Mouse (Mus musculus) kidney, postnatal 0 days (tissue): ENCODE measurements around the gene Sfxn2. TPM values are rescaled to one million over a fixed set of nuclear protein-coding genes. Genes with fewer than 3 reads are reported as not detected.
A peak's percentile ranks its signal among the peaks of the same experiment; 100 is the strongest.

Experiments
- ATAC-seq: fragments of 200-750 bp; cut with Nextera tagmentation; replicated peaks from 2 replicates; pipeline ENCODE4 v1.8.0; 2017; ENCODE audit warnings: low read depth, moderate number of reproducible peaks, moderate TSS enrichment, moderate library complexity; ENCODE audit not compliant: low FRiP score
- DNase-seq: peaks from one replicate; pipeline ENCODE4 v3.0.0-alpha.2; 2016; ENCODE audit warnings: low spot score
- H3K27ac ChIP-seq: fragments of 300-500 bp; sonication (generic); 2 replicates; pipeline ENCODE4 v1.5.1; 2014; ENCODE audit warnings: mild to moderate bottlenecking
- H3K27me3 ChIP-seq: fragments of 300-500 bp; sonication (generic); 2 replicates; pipeline ENCODE4 v1.6.1; 2014; ENCODE audit warnings: low read length, mixed read lengths; ENCODE audit not compliant: insufficient read depth
- H3K36me3 ChIP-seq: fragments of 300-500 bp; sonication (generic); 2 replicates; pipeline ENCODE4 v1.6.1; 2014; ENCODE audit warnings: low read length, mixed read lengths; ENCODE audit not compliant: insufficient read depth
- H3K4me1 ChIP-seq: fragments of 300-500 bp; sonication (generic); replicated peaks from 2 replicates; pipeline ENCODE4 v1.6.1; 2014; ENCODE audit warnings: antibody characterized with exemption, low read length, mixed read lengths; ENCODE audit not compliant: insufficient read depth
- H3K4me2 ChIP-seq: fragments of 300-500 bp; sonication (generic); 2 replicates; pipeline ENCODE4 v1.6.1; 2014; ENCODE audit warnings: mild to moderate bottlenecking, low read length, moderate library complexity, mixed read lengths
- H3K4me3 ChIP-seq: fragments of 300-500 bp; sonication (generic); replicated peaks from 2 replicates; pipeline ENCODE4 v1.5.1; 2014; ENCODE audit warnings: low read depth, low read length
- H3K9ac ChIP-seq: fragments of 300-500 bp; sonication (generic); 2 replicates; pipeline ENCODE4 v1.6.1; 2014; ENCODE audit warnings: low read depth, low read length
- H3K9me3 ChIP-seq: fragments of 300-500 bp; sonication (generic); replicated peaks from 2 replicates; pipeline ENCODE4 v1.6.1; 2016; ENCODE audit warnings: low read length, inconsistent platforms, mixed read lengths
- CTCF ChIP-seq: IDR thresholded peaks from 2 replicates; pipeline ENCODE4 v1.5.1; 2016; ENCODE audit warnings: antibody characterized with exemption, low read depth, mild to moderate bottlenecking, moderate library complexity
- WGBS: fragments of 180-500 bp; shearing (Covaris S2); extraction: QIAGEN DNeasy Blood & Tissue Kit; methylation state at CpG from one replicate; pipeline ENCODE4 v1.1.7; 2014; 5-methylcytosine and 5-hydroxymethylcytosine counted together
- polyA plus RNA-seq: library from polyadenylated mRNA; unstranded; fragments of >200 nt; fragmentation: Nextera tagmentation; extraction: Ambion mirVana; gene quantifications from 2 replicates; pipeline ENCODE4 v1.2.1, GENCODE M21; 2015

Sfxn2 gene
- polyA plus RNA-seq, 1 experiment from 2014 or later, result 47.1 TPM

GRCm38 (mm10) chr19:46542750-46543149, 30.4 kb upstream of the Sfxn2 start:
- 88% methylated on average over 8 of the region's 8 CpGs for WGBS
- no peak for TF ChIP-seq CTCF
- Histone ChIP-seq H3K36me3 (peaks cover 18% of the 10 kb centered on the region), H3K4me3 (no peak overlapping the region), H3K27ac (no peak overlapping the region), H3K9ac (no peak overlapping the region), H3K27me3 (no peaks in the 10 kb centered on the region), H3K9me3 (no peaks in the 10 kb centered on the region), H3K4me1 (no peaks in the 10 kb centered on the region), H3K4me2 (no peak overlapping the region)
- DNase-seq, result no peak
- ATAC-seq, result no peak

- peak overlapping the region; percentile 15; the same call in 1 of the 2 replicates for H3K27ac ChIP-seq
- WGBS, result 57% methylated on average over 6 of the region's 6 CpGs
- DNase-seq (peak; percentile 66), ATAC-seq (no peak)
- H3K4me1 ChIP-seq, result no peaks in the 10 kb centered on the region
- no peaks in the 10 kb centered on the region for H3K9me3 ChIP-seq
- no peaks in the 10 kb centered on the region for H3K27me3 ChIP-seq
- H3K36me3 ChIP-seq, result peaks cover 25% of the 10 kb centered on the region
- no peak for TF ChIP-seq CTCF
- no peak overlapping the region for H3K4me2 ChIP-seq
- H3K4me3 ChIP-seq, result no peak overlapping the region
- H3K9ac ChIP-seq, result no peak overlapping the region
Measured at GRCm38 (mm10) chr19:46547565-46547964, 25.6 kb upstream of the Sfxn2 start.

GRCm38 (mm10) chr19:46548110-46548509, 25.1 kb upstream of the Sfxn2 start:
- WGBS, result 74% methylated on average over 10 of the region's 10 CpGs
- no peak for ATAC-seq
- H3K9me3 ChIP-seq, result no peaks in the 10 kb centered on the region
- H3K27ac ChIP-seq, result 0 out of 2 replicates have a peak overlapping the region, but pooled peaks have one; percentile 36
- peaks cover 25% of the 10 kb centered on the region for H3K36me3 ChIP-seq
- no peak for TF ChIP-seq CTCF
- no peak overlapping the region for H3K4me2 ChIP-seq
- DNase-seq, result no peak
- no peak overlapping the region for H3K9ac ChIP-seq
- no peaks in the 10 kb centered on the region for H3K4me1 ChIP-seq
- no peak overlapping the region for H3K4me3 ChIP-seq
- no peaks in the 10 kb centered on the region for H3K27me3 ChIP-seq

GRCm38 (mm10) chr19:46550385-46550784, 22.8 kb upstream of the Sfxn2 start:
- TF ChIP-seq CTCF, result no peak
- no peak overlapping the region for H3K27ac ChIP-seq
- 96% methylated on average over 4 of the region's 4 CpGs for WGBS

GRCm38 (mm10) chr19:46552496-46552895, 20.7 kb upstream of the Sfxn2 start:
- 89% methylated on average over 4 of the region's 4 CpGs for WGBS
- no peak overlapping the region for H3K4me3 ChIP-seq
- H3K27me3 ChIP-seq, result no peaks in the 10 kb centered on the region
- no peak for TF ChIP-seq CTCF
- no peak overlapping the region for H3K4me2 ChIP-seq
- H3K9ac ChIP-seq, result no peak overlapping the region
- no peaks in the 10 kb centered on the region for H3K4me1 ChIP-seq
- ATAC-seq (no peak), DNase-seq (no peak)
- H3K27ac ChIP-seq, result no peak overlapping the region
- peaks cover 35% of the 10 kb centered on the region for H3K36me3 ChIP-seq
- no peaks in the 10 kb centered on the region for H3K9me3 ChIP-seq

More at GRCm38 (mm10) chr19:46550385-46550784, 22.8 kb upstream of the Sfxn2 start:
- no peak for DNase-seq
- ATAC-seq, result no peak
- H3K36me3 ChIP-seq, result peaks cover 25% of the 10 kb centered on the region
- H3K9me3 ChIP-seq, result no peaks in the 10 kb centered on the region
- no peaks in the 10 kb centered on the region for H3K27me3 ChIP-seq
- H3K4me2 ChIP-seq, result no peak overlapping the region
- no peaks in the 10 kb centered on the region for H3K4me1 ChIP-seq
- H3K4me3 ChIP-seq, result no peak overlapping the region
- no peak overlapping the region for H3K9ac ChIP-seq

- no peak overlapping the region for H3K9ac ChIP-seq
- no peak overlapping the region for H3K27ac ChIP-seq
- no peak overlapping the region for H3K4me2 ChIP-seq
- no peak overlapping the region for H3K4me3 ChIP-seq
- no peaks in the 10 kb centered on the region for H3K4me1 ChIP-seq
- no peak for ATAC-seq
- 69% methylated on average over 11 of the region's 11 CpGs for WGBS
- TF ChIP-seq CTCF, result no peak
- H3K27me3 ChIP-seq, result no peaks in the 10 kb centered on the region
- peaks cover 35% of the 10 kb centered on the region for H3K36me3 ChIP-seq
- H3K9me3 ChIP-seq, result no peaks in the 10 kb centered on the region
- no peak for DNase-seq
Measured at GRCm38 (mm10) chr19:46553541-46553955, 19.6 kb upstream of the Sfxn2 start.

- H3K9ac ChIP-seq, result no peak overlapping the region
- no peaks in the 10 kb centered on the region for H3K27me3 ChIP-seq
- no peak for TF ChIP-seq CTCF
- H3K36me3 ChIP-seq, result 0 out of 2 replicates have a peak, but pooled peaks cover 12% of the 10 kb centered on the region
- H3K9me3 ChIP-seq, result no peaks in the 10 kb centered on the region
- H3K4me3 ChIP-seq, result no peak overlapping the region
- no peak overlapping the region for H3K27ac ChIP-seq
- DNase-seq (no peak), ATAC-seq (no peak)
- 81% methylated on average over 8 of the region's 8 CpGs for WGBS
- H3K4me1 ChIP-seq, result no peaks in the 10 kb centered on the region
- no peak overlapping the region for H3K4me2 ChIP-seq
Measured at GRCm38 (mm10) chr19:46558009-46558408, 15.2 kb upstream of the Sfxn2 start.
